Mouse (Mus musculus): ENCODE measurements around the gene Armc8. TPM values are rescaled to one million over a fixed set of nuclear protein-coding genes. Genes with fewer than 3 reads are reported as not detected.
A peak's percentile ranks its signal among the peaks of the same experiment; 100 is the strongest.

Gene Armc8
- total and polyA plus RNA-seq, 2 experiments: 3.8 to 12.1 TPM

GRCm38 (mm10) chr9:99440941-99441340, 127.8 kb downstream of the Armc8 start:
- no peak overlapping the region for H3K4me3 ChIP-seq (ENCODE audit: insufficient read depth, low read depth, low read length)
- H3K79me2 ChIP-seq (ENCODE audit: control insufficient read depth, insufficient read depth, low read length): no peaks in the 10 kb centered on the region
- TF ChIP-seq POLR2A (IDR thresholded peaks at IDR 0.05; ENCODE audit: extremely low read depth, insufficient read depth, low read length) (no peak), CTCF (IDR thresholded peaks at IDR 0.05; ENCODE audit: low read depth, low read length) (no peak)
- no peak overlapping the region for H3K27ac ChIP-seq (replicated peaks; ENCODE audit: insufficient read depth, low read depth, low read length)
- no peak overlapping the region for H3K9ac ChIP-seq (ENCODE audit: low read depth, low read length)
- H3K36me3 ChIP-seq (ENCODE audit: control insufficient read depth, insufficient read depth, low read length): no peaks in the 10 kb centered on the region
- H3K4me1 ChIP-seq (ENCODE audit: control insufficient read depth, insufficient read depth, low read length): peaks cover 2% of the 10 kb centered on the region; the same call in 1 of the 2 replicates
- 88% methylated on average over 5 of the region's 5 CpGs for WGBS
- H3K27me3 ChIP-seq (ENCODE audit: control insufficient read depth, insufficient read depth, low read length): no peaks in the 10 kb centered on the region
- no peak for DNase-seq (ENCODE audit: extremely low read depth, low read depth, low spot score)

GRCm38 (mm10) chr9:99439064-99439463, 129.6 kb downstream of the Armc8 start:
- no peaks in the 10 kb centered on the region for H3K79me2 ChIP-seq (ENCODE audit: control insufficient read depth, insufficient read depth, low read length)
- TF ChIP-seq POLR2A (IDR thresholded peaks at IDR 0.05; ENCODE audit: extremely low read depth, insufficient read depth, low read length): no peak
- no peak for TF ChIP-seq CTCF (IDR thresholded peaks at IDR 0.05; ENCODE audit: low read depth, low read length)
- H3K36me3 ChIP-seq (ENCODE audit: control insufficient read depth, insufficient read depth, low read length): no peaks in the 10 kb centered on the region
- 80% methylated on average over 8 of the region's 8 CpGs for WGBS
- DNase-seq (ENCODE audit: extremely low read depth, low read depth, low spot score): no peak
- peaks cover 6% of the 10 kb centered on the region for H3K4me1 ChIP-seq (ENCODE audit: control insufficient read depth, insufficient read depth, low read length)
- no peak overlapping the region for H3K27ac ChIP-seq (replicated peaks; ENCODE audit: insufficient read depth, low read depth, low read length)
- no peak overlapping the region for H3K4me3 ChIP-seq (ENCODE audit: insufficient read depth, low read depth, low read length)
- no peaks in the 10 kb centered on the region for H3K27me3 ChIP-seq (ENCODE audit: control insufficient read depth, insufficient read depth, low read length)
- no peak overlapping the region for H3K9ac ChIP-seq (ENCODE audit: low read depth, low read length)

- no peaks in the 10 kb centered on the region for H3K36me3 ChIP-seq (ENCODE audit: control insufficient read depth, insufficient read depth, low read length)
- no peak for DNase-seq (ENCODE audit: extremely low read depth, low read depth, low spot score)
- TF ChIP-seq POLR2A (IDR thresholded peaks at IDR 0.05; ENCODE audit: extremely low read depth, insufficient read depth, low read length): no peak
- TF ChIP-seq CTCF (IDR thresholded peaks at IDR 0.05; ENCODE audit: low read depth, low read length): no peak
- peaks cover 6% of the 10 kb centered on the region for H3K4me1 ChIP-seq (ENCODE audit: control insufficient read depth, insufficient read depth, low read length)
- no peak overlapping the region for H3K27ac ChIP-seq (replicated peaks; ENCODE audit: insufficient read depth, low read depth, low read length)
- no peaks in the 10 kb centered on the region for H3K79me2 ChIP-seq (ENCODE audit: control insufficient read depth, insufficient read depth, low read length)
- 89% methylated on average over 12 of the region's 12 CpGs for WGBS
- no peaks in the 10 kb centered on the region for H3K27me3 ChIP-seq (ENCODE audit: control insufficient read depth, insufficient read depth, low read length)
- no peak overlapping the region for H3K9ac ChIP-seq (ENCODE audit: low read depth, low read length)
- H3K4me3 ChIP-seq (ENCODE audit: insufficient read depth, low read depth, low read length): no peak overlapping the region
Observed at GRCm38 (mm10) chr9:99437781-99438565, 130.7 kb downstream of the Armc8 start.

- WGBS: 11% methylated on average over 27 of the region's 27 CpGs
- Histone ChIP-seq H3K4me3 (ENCODE audit: insufficient read depth, low read depth, low read length) (peak within 1 kb of the TSS; percentile 90), H3K9ac (ENCODE audit: low read depth, low read length) (peak within 1 kb of the TSS; percentile 93), H3K36me3 (ENCODE audit: control insufficient read depth, insufficient read depth, low read length) (no peaks in the 10 kb centered on the region), H3K79me2 (ENCODE audit: control insufficient read depth, insufficient read depth, low read length) (no peaks in the 10 kb centered on the region), H3K4me1 (ENCODE audit: control insufficient read depth, insufficient read depth, low read length) (peaks cover 6% of the 10 kb centered on the region), H3K27me3 (ENCODE audit: control insufficient read depth, insufficient read depth, low read length) (no peaks in the 10 kb centered on the region), H3K27ac (replicated peaks; ENCODE audit: insufficient read depth, low read depth, low read length) (peak within 1 kb of the TSS; percentile 82)
- TF ChIP-seq POLR2A (IDR thresholded peaks at IDR 0.05; ENCODE audit: extremely low read depth, insufficient read depth, low read length): no peak
- TF ChIP-seq CTCF (IDR thresholded peaks at IDR 0.05; ENCODE audit: low read depth, low read length): no peak
- peak; percentile 55 for DNase-seq (ENCODE audit: extremely low read depth, low read depth, low spot score)
Observed at GRCm38 (mm10) chr9:99437031-99437764, 131.5 kb downstream of the Armc8 start, which contains the start of gene Mras. Gene Mras, minus strand, starts transcription at chr9:99437381.

GRCm38 (mm10) chr9:99436182-99437030, 132.3 kb downstream of the Armc8 start:
- Histone ChIP-seq H3K9ac (ENCODE audit: low read depth, low read length) (peak overlapping the region; percentile 93), H3K36me3 (ENCODE audit: control insufficient read depth, insufficient read depth, low read length) (no peaks in the 10 kb centered on the region), H3K4me3 (ENCODE audit: insufficient read depth, low read depth, low read length) (peak overlapping the region; percentile 90), H3K27ac (replicated peaks; ENCODE audit: insufficient read depth, low read depth, low read length) (peak overlapping the region; percentile 82), H3K4me1 (ENCODE audit: control insufficient read depth, insufficient read depth, low read length) (peaks cover 6% of the 10 kb centered on the region), H3K79me2 (ENCODE audit: control insufficient read depth, insufficient read depth, low read length) (no peaks in the 10 kb centered on the region), H3K27me3 (ENCODE audit: control insufficient read depth, insufficient read depth, low read length) (no peaks in the 10 kb centered on the region)
- under 1% methylated on average over 70 of the region's 86 CpGs for WGBS
- DNase-seq (ENCODE audit: extremely low read depth, low read depth, low spot score): peak; percentile 44
- no peak for TF ChIP-seq POLR2A (IDR thresholded peaks at IDR 0.05; ENCODE audit: extremely low read depth, insufficient read depth, low read length)
- no peak for TF ChIP-seq CTCF (IDR thresholded peaks at IDR 0.05; ENCODE audit: low read depth, low read length)

Data from liver, adult 2 months (tissue).